Mouse (Mus musculus) bone marrow, adult 2 months (tissue): Measurements from ENCODE around the gene 4933430I17Rik.

ENCODE experiments used
- CTCF ChIP-seq: fragments of 200-500 bp; IDR thresholded peaks from 2 replicates; pipeline ENCODE4 v1.5.1; 2011; ENCODE audit warnings: low read length, control low read depth; ENCODE audit not compliant: control insufficient read depth, insufficient read depth
- POLR2A ChIP-seq: fragments of 200-500 bp; IDR thresholded peaks from 2 replicates; pipeline ENCODE4 v1.6.1; 2011; ENCODE audit warnings: low read depth, mild to moderate bottlenecking, control low read depth, low read length, borderline replicate concordance; ENCODE audit not compliant: control insufficient read depth

- no peak for TF ChIP-seq CTCF
- no peak for TF ChIP-seq POLR2A
Observed at GRCm38 (mm10) chr4:62583265-62584092, 58.3 kb downstream of the 4933430I17Rik start.
